Mouse (Mus musculus): ENCODE measurements at regions not wholly inside any gene's neighbourhood (a gene's known extent, or its start where the extent isn't known, plus 50 kb on each side); places are given as distances from the start of the nearest gene placed in this dataset.

DNA sequence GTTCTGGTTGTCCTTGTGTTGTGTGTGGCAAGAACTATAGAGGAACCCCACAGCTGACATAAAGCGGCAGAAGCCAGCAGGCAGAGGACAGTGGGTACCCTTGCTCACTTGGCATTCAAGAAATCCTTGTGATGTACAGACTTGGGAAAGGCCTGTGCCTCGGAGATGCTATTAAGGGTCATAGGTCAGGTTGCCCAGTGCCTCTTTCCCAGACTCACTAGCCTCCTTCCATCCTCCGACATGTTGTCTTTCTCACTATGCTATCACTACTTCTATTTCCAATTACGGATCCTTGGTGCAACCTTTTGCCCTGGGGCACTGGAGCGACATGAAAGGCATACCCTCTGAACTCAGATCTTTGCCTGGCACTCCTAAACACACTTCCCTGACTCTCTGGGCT is 235.6 kb downstream of the Csl start:
- no peaks in the 10 kb centered on the region for H3K36me3 ChIP-seq
- no peaks in the 10 kb centered on the region for H3K9me3 ChIP-seq
- H3K27ac ChIP-seq, result no peak overlapping the region
- H3K27me3 ChIP-seq, result no peaks in the 10 kb centered on the region
- no peak overlapping the region for H3K4me3 ChIP-seq
- H3K9ac ChIP-seq, result no peak overlapping the region
- ATAC-seq (ENCODE audit: borderline replicate concordance, extremely low read depth, low FRiP score, low TSS enrichment), result no peak
- 49% methylated on average over 5 of the region's 5 CpGs for WGBS
- no peak overlapping the region for H3K4me2 ChIP-seq
- H3K4me1 ChIP-seq, result peaks cover 14% of the 10 kb centered on the region

DNA sequence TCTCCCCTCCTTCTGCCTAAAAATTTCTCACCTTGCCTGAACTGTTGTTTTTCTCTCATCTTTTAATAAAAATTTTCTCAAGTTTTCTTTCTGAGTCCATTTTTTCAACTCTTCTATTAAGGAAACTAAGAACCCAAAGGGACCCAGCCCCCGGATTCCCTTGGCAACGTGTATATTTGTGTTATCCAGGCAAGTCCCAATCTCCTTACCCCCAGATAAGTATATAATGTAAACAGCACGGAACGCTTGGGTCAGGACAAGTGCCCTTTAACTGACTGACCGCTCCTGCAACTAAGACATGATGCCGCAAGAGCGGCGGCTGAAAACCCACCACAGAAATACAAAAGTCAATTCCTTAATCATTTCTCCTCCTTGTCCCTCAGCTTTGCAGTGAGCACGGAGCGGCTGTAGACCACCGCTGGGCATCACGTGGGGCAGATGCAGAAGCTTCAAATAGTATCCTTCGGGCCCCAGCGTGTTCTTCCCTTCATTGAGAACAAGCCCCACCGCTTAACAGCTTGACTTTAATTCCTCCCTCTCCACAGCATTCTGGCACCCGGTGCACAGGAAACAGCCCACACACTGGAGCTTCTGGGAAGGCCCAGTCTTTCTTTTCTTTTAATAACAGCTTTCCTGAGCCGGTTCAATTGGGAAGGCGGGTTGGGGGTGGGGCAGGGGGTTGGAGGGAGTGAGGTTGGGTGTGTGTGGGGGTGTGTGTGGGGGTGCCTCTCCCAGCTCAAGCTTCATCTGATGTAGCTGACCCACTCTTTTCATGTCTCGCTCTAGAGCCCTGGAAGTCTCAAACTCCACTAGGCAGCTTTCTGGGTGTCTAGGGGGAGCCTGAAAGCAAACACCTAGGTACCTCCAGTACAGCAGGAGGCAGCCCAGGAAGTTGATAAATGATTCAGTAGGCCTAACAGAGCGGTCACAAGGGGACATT is 234.9 kb downstream of the Csl start:
- Histone ChIP-seq H3K4me1 (peaks cover 14% of the 10 kb centered on the region), H3K9me3 (no peaks in the 10 kb centered on the region), H3K27ac (peak overlapping the region; percentile 59), H3K4me2 (peak overlapping the region; percentile 51), H3K9ac (no peak overlapping the region), H3K4me3 (peak overlapping the region; percentile 8; the same call in 1 of the 2 replicates), H3K27me3 (no peaks in the 10 kb centered on the region), H3K36me3 (no peaks in the 10 kb centered on the region)
- peak; percentile 70; the same call in 1 of the 2 replicates for ATAC-seq (ENCODE audit: borderline replicate concordance, extremely low read depth, low FRiP score, low TSS enrichment)
- WGBS, result 11% methylated on average over 20 of the region's 20 CpGs

DNA sequence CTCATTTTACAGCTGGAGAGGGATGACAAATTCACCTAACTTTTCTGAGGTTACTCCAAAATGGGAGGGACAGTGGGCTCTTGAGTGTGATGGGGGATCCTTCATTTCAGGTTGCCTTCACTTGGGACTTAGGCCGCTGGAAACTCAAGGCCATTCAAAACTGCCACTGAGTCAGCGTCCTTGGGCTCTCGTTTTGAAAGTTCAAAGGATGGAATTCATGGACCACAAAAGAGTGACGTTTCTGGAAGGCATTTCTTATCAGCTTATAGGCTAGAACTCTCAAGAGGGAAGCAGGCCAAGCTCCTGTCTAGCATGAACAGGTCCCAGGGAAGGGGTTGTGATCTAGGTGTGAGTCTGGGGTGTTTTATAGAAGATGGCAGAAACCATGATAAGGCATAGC is 233.3 kb downstream of the Csl start:
- H3K4me2 ChIP-seq, result no peak overlapping the region
- H3K4me3 ChIP-seq, result no peak overlapping the region
- WGBS, result 71% methylated on average over 4 of the region's 4 CpGs
- H3K27me3 ChIP-seq, result no peaks in the 10 kb centered on the region
- no peak overlapping the region for H3K27ac ChIP-seq
- no peaks in the 10 kb centered on the region for H3K9me3 ChIP-seq
- no peaks in the 10 kb centered on the region for H3K36me3 ChIP-seq
- no peak for ATAC-seq (ENCODE audit: borderline replicate concordance, extremely low read depth, low FRiP score, low TSS enrichment)
- peaks cover 15% of the 10 kb centered on the region for H3K4me1 ChIP-seq
- no peak overlapping the region for H3K9ac ChIP-seq

DNA sequence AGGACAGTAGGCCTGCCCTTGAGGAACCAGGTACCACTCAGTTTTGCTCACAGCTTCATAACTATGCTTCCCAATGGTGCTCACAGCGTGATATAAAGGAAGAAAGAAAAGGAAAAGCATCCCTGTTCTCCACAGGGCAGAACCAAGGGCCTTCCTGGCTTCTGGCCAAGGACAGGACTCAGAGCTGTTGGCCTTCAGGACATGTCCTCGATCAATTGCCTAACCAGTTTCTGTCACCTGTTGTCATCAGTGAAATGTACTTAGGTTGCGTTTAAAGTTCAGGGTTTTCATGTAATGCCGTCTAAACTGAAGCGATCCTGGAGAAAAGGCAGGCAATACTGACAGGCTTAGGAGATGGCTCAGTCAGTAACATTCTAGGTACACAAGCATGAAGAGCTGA is 232.9 kb downstream of the Csl start:
- peaks cover 19% of the 10 kb centered on the region for H3K4me1 ChIP-seq
- no peaks in the 10 kb centered on the region for H3K9me3 ChIP-seq
- no peak overlapping the region for H3K4me2 ChIP-seq
- H3K36me3 ChIP-seq, result no peaks in the 10 kb centered on the region
- no peak overlapping the region for H3K27ac ChIP-seq
- H3K9ac ChIP-seq, result no peak overlapping the region
- 85% methylated on average over 5 of the region's 5 CpGs for WGBS
- H3K4me3 ChIP-seq, result no peak overlapping the region
- no peaks in the 10 kb centered on the region for H3K27me3 ChIP-seq
- ATAC-seq (ENCODE audit: borderline replicate concordance, extremely low read depth, low FRiP score, low TSS enrichment), result no peak

DNA sequence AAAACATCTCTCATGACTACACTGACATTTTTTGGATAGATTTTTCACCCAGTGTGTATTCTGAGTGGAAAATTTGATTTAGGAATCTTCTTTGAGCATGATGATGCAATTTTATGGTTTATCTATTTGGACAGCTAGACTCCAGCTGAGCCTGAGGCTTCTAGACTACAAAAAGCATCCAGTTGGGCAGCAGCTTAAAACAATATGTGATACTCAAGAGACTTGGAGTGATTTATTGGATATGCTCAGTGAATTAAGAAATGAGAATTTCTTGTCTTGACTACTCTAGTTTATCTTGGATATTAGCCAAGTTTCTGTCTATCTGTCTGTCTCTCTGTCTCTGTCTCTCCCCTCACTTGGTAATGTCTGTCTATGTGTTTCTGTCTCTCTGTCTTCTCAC is 228.4 kb downstream of the Csl start:
- 0 out of 2 replicates have a peak, but pooled peaks cover 12% of the 10 kb centered on the region for H3K4me1 ChIP-seq
- no peak for ATAC-seq (ENCODE audit: borderline replicate concordance, extremely low read depth, low FRiP score, low TSS enrichment)
- no peaks in the 10 kb centered on the region for H3K27me3 ChIP-seq
- H3K36me3 ChIP-seq, result no peaks in the 10 kb centered on the region
- no peak overlapping the region for H3K4me3 ChIP-seq
- H3K9me3 ChIP-seq, result no peaks in the 10 kb centered on the region
- H3K4me2 ChIP-seq, result no peak overlapping the region
- no peak overlapping the region for H3K9ac ChIP-seq
- no peak overlapping the region for H3K27ac ChIP-seq

DNA sequence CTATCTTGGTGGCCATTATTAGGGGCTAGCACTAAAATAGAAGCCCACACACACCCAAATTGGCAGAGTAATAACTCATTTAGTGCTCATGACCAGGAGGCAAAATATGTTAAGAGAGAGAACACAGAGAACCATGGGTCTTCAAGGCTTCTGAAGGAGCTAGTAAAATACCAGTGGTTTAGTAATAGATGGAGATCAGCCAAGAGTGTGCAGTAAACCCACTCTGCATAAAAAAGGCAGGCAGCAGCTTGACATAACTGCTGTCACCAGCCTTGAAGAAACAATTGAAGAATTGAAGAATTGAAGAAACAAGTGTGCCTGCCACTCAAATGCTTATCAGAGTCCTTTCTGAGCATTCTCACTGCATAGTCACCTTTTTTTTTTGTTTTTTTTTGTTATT is 227.9 kb downstream of the Csl start:
- Histone ChIP-seq H3K4me3 (no peak overlapping the region), H3K36me3 (no peaks in the 10 kb centered on the region), H3K27me3 (no peaks in the 10 kb centered on the region), H3K4me1 (0 out of 2 replicates have a peak, but pooled peaks cover 12% of the 10 kb centered on the region), H3K27ac (no peak overlapping the region), H3K4me2 (no peak overlapping the region), H3K9ac (no peak overlapping the region), H3K9me3 (no peaks in the 10 kb centered on the region)
- ATAC-seq (ENCODE audit: borderline replicate concordance, extremely low read depth, low FRiP score, low TSS enrichment), result no peak

DNA sequence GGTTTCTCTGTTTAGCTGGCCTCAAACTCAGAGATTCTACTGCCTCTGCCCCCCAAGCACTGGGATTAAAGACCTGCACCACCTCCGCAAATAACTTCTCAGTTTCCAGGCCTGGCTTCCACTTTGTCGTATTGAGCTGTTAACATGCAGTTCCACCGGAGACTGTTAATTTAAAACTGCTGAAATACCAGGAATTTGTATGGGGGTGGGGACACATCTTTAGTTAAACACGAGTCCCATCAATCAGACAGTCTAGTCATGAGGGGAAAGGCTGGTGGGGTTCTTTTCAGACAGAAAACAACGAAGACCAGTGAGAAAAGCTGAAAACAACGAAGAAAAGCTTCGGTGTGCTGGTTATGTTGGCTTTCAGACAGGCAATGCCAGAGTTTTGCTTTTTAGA is 227.5 kb downstream of the Csl start:
- no peaks in the 10 kb centered on the region for H3K9me3 ChIP-seq
- H3K4me2 ChIP-seq, result no peak overlapping the region
- 0 out of 2 replicates have a peak, but pooled peaks cover 12% of the 10 kb centered on the region for H3K4me1 ChIP-seq
- H3K4me3 ChIP-seq, result no peak overlapping the region
- H3K27ac ChIP-seq, result no peak overlapping the region
- H3K36me3 ChIP-seq, result no peaks in the 10 kb centered on the region
- no peak overlapping the region for H3K9ac ChIP-seq
- ATAC-seq (ENCODE audit: borderline replicate concordance, extremely low read depth, low FRiP score, low TSS enrichment), result no peak
- no peaks in the 10 kb centered on the region for H3K27me3 ChIP-seq
- WGBS, result 45% methylated on average over 7 of the region's 7 CpGs

DNA sequence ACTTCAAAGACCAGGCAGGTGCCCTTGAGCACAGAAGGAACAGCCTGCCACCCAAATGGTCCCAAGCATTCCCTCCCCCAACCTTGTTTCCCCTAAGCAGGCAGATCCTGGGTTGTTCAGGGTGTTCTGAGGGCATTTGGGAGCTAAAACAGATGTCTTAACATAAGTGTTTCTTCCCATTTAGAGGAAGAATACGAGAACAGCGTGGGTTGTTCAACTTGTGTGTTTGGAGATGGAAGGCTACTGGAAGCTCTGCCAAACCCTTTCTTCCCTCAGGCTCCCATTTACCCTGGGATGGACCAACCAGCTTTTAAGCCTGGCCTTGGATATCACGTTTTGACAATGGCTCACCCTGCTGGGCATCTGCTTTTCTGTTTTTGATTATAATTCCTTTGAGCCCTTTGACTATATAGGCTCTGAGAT is 226.8 kb downstream of the Csl start:
- no peak for ATAC-seq (ENCODE audit: borderline replicate concordance, extremely low read depth, low FRiP score, low TSS enrichment)
- Histone ChIP-seq H3K9me3 (no peaks in the 10 kb centered on the region), H3K36me3 (no peaks in the 10 kb centered on the region), H3K4me2 (no peak overlapping the region), H3K4me3 (no peak overlapping the region), H3K9ac (no peak overlapping the region), H3K27ac (no peak overlapping the region), H3K4me1 (0 out of 2 replicates have a peak, but pooled peaks cover 12% of the 10 kb centered on the region), H3K27me3 (no peaks in the 10 kb centered on the region)
- WGBS, result 61% methylated on average over 3 of the region's 3 CpGs

DNA sequence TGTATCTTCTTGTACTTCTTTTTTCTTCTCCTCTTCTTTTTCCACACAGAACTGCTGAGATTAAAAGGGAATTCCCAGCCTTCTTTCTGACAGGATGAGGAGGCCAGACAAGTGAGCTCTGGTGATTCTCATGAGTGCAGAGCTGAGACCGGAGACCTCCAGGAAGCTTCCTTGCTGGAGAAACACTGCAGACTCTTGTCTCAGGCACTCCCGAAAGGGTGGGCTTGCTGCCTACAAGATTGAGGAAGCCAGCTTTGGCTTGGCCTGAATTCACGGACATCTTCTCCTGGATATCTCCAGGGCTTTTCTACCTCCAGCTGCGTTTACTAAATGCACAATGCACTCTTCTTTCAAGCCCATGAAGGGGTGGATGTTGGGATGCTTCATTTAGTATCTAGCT is 226.0 kb downstream of the Csl start:
- H3K4me2 ChIP-seq, result no peak overlapping the region
- no peaks in the 10 kb centered on the region for H3K36me3 ChIP-seq
- H3K27ac ChIP-seq, result peak overlapping the region; percentile 41; the same call in 1 of the 2 replicates
- no peaks in the 10 kb centered on the region for H3K27me3 ChIP-seq
- WGBS, result 65% methylated on average over 4 of the region's 4 CpGs
- H3K4me1 ChIP-seq, result 0 out of 2 replicates have a peak, but pooled peaks cover 12% of the 10 kb centered on the region
- ATAC-seq (ENCODE audit: borderline replicate concordance, extremely low read depth, low FRiP score, low TSS enrichment), result no peak
- no peaks in the 10 kb centered on the region for H3K9me3 ChIP-seq
- H3K9ac ChIP-seq, result no peak overlapping the region
- H3K4me3 ChIP-seq, result no peak overlapping the region

DNA sequence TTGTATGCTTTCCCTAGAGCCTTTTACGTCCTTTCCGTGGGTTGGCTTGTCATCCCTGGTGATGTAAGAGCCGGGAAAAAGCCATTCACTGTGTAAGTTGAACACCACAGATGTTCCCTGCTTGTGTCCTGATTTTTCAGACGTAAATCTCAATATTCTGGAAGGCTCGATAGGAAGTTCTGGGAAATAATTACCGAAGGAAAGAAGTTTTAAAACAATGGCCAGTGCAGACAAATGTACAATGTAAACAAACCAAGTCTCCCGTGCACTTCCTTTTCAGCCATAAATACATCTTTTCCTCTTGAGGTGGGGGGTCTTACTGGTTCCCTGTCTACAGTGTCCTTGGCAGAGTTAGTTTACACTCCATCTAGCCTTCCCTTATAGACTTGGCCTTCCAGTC is 225.2 kb downstream of the Csl start:
- H3K4me3 ChIP-seq, result no peak overlapping the region
- no peaks in the 10 kb centered on the region for H3K9me3 ChIP-seq
- no peaks in the 10 kb centered on the region for H3K36me3 ChIP-seq
- H3K27ac ChIP-seq, result peak overlapping the region; percentile 41; the same call in 1 of the 2 replicates
- H3K4me2 ChIP-seq, result no peak overlapping the region
- WGBS, result 28% methylated on average over 7 of the region's 7 CpGs
- no peak for ATAC-seq (ENCODE audit: borderline replicate concordance, extremely low read depth, low FRiP score, low TSS enrichment)
- no peaks in the 10 kb centered on the region for H3K27me3 ChIP-seq
- H3K9ac ChIP-seq, result no peak overlapping the region
- 0 out of 2 replicates have a peak, but pooled peaks cover 12% of the 10 kb centered on the region for H3K4me1 ChIP-seq

DNA sequence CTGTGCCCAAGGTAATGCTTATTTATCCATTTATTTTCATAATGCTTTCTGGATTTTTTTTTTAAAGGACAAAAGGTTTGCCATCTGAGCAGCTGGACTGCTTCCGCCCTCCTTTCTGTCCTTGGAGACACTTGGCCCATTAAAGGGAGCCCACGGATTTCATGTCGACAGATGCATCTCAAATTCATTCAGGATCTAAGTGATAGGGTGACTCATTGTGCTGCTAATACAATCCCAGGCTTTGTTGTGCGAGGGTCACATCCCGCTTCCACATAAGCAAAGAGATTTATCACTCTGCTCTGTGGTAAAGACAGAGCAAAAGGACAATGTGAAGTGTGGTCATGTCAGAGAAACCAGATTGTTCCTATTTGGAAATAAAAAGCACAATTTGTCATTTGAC is 220.8 kb downstream of the Csl start:
- Histone ChIP-seq H3K4me3 (no peak overlapping the region), H3K4me1 (no peaks in the 10 kb centered on the region), H3K27me3 (no peaks in the 10 kb centered on the region), H3K9ac (no peak overlapping the region), H3K9me3 (no peaks in the 10 kb centered on the region), H3K27ac (no peak overlapping the region), H3K4me2 (no peak overlapping the region), H3K36me3 (no peaks in the 10 kb centered on the region)
- ATAC-seq (ENCODE audit: borderline replicate concordance, extremely low read depth, low FRiP score, low TSS enrichment), result no peak
- 64% methylated on average over 5 of the region's 5 CpGs for WGBS

DNA sequence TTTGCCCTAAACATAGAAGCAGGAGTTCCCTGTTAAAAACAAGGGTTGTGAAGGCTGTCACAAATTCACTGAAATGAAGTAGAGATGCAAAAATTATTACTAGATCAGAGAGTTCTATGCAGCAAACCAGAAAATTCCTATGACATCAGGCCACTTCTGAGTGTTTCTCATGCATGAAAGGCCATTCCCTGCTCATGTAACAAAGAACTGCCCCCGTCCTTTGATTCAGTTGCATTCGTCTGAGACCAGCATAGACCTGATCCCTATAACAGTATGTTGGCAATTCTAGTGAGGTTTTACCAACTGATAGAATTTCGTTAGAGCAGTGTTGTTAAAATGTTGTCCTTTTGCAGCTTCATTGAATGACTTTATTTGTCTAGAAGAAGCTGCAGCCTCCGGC is 207.1 kb downstream of the Csl start:
- Histone ChIP-seq H3K36me3 (no peaks in the 10 kb centered on the region), H3K4me3 (no peak overlapping the region), H3K4me1 (no peaks in the 10 kb centered on the region), H3K9me3 (no peaks in the 10 kb centered on the region), H3K27me3 (no peaks in the 10 kb centered on the region), H3K9ac (no peak overlapping the region), H3K27ac (no peak overlapping the region), H3K4me2 (no peak overlapping the region)
- ATAC-seq (ENCODE audit: borderline replicate concordance, extremely low read depth, low FRiP score, low TSS enrichment), result no peak
- 87% methylated on average over 4 of the region's 4 CpGs for WGBS

All from lung, embryonic 15.5 days (tissue).